Mouse (Mus musculus): ENCODE data around the gene Rbm5.

DNA sequence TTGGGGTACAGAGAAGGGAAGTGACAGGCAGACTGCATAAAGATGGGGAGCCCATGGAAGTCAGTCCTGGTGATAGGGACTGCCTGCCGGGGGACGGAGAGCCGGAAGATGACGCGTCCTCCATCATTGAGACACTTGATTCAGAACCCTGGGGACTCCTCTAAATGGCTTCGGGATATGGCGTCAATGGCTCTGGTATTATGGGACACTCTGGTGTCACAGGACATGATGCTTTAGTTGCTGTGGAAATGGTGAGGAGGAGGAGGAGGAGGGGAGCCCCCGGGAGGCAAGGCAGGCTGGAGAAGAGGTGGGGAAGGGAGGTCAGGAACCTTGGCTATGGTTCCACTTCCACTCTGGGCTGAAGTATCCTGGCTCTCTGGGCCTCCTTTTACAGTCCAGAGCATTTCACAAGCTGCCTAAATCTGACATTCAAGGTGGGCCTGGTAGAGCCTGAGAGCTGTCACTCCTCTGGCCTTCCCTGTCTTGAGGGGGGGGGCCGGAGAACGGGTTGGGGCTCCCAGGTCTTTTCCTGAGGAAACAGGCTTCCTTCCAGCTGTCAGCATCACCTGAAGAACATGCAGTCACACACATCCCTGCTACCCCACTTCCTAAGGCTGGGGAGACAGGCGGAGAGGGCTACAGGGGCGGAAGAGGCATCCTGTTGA, 75.2 kb downstream of the Rbm5 start:
- TF ChIP-seq BHLHE40 (IDR thresholded peaks at IDR 0.05; ENCODE audit: low read depth, low read length) (no peak), CTCF (conservative IDR thresholded peaks at IDR 0.05 in 1 of 2, IDR thresholded peaks at IDR 0.05 in 1 of 2; ENCODE audit: low read depth in 2 of 2, low read length in 2 of 2) (no peak), EP300 (IDR thresholded peaks at IDR 0.05; ENCODE audit: low read length) (no peak), RAD21 (IDR thresholded peaks at IDR 0.05; ENCODE audit: low read depth, low read length) (no peak), ETS1 (conservative IDR thresholded peaks at IDR 0.05; ENCODE audit: low read depth, low read length) (no peak), MAX (IDR thresholded peaks at IDR 0.05; ENCODE audit: low read length) (no peak), RCOR1 (conservative IDR thresholded peaks at IDR 0.05; ENCODE audit: low read depth, low read length) (no peak), POLR2A (IDR thresholded peaks at IDR 0.05; ENCODE audit: low read depth, low read length) (no peak), ZC3H11A (IDR thresholded peaks at IDR 0.05; ENCODE audit: low read depth, low read length) (no peak)
